Mouse (Mus musculus): ENCODE results near the gene Cpvl. TPM values are rescaled to one million over a fixed set of nuclear protein-coding genes. Genes with fewer than 3 reads are reported as not detected.
A peak's percentile ranks its signal among the peaks of the same experiment; 100 is the strongest.

Cpvl gene
- polyA plus RNA-seq, 1 experiment from 2014 or later, result 0.24 TPM

- WGBS, result 94% methylated on average over 6 of the region's 6 CpGs
- Histone ChIP-seq H3K27me3 (replicated peaks; ENCODE audit: control insufficient read depth, insufficient read depth, low read length) (no peaks in the 10 kb centered on the region), H3K9ac (ENCODE audit: low read depth, low read length) (no peak overlapping the region), H3K4me1 (ENCODE audit: control insufficient read depth, insufficient read depth, low read depth, low read length) (no peaks in the 10 kb centered on the region), H3K9me3 (ENCODE audit: control insufficient read depth, low read length) (no peaks in the 10 kb centered on the region), H3K27ac (ENCODE audit: low read depth, low read length) (no peak overlapping the region), H3K4me2 (ENCODE audit: low read length) (no peak overlapping the region), H3K36me3 (ENCODE audit: control insufficient read depth, insufficient read depth, low read length) (no peaks in the 10 kb centered on the region), H3K4me3 (ENCODE audit: low read length) (no peak overlapping the region)
- ATAC-seq, result no peak
These were observed 81.3 kb downstream of the Cpvl start for GRCm38 (mm10) chr6:53897126-53897525.

- no peaks in the 10 kb centered on the region for H3K4me1 ChIP-seq (ENCODE audit: control insufficient read depth, insufficient read depth, low read depth, low read length)
- no peak overlapping the region for H3K9ac ChIP-seq (ENCODE audit: low read depth, low read length)
- H3K27ac ChIP-seq (ENCODE audit: low read depth, low read length), result no peak overlapping the region
- 75% methylated on average over 3 of the region's 3 CpGs for WGBS
- no peak overlapping the region for H3K4me3 ChIP-seq (ENCODE audit: low read length)
- no peaks in the 10 kb centered on the region for H3K27me3 ChIP-seq (replicated peaks; ENCODE audit: control insufficient read depth, insufficient read depth, low read length)
- ATAC-seq, result no peak
- no peak overlapping the region for H3K4me2 ChIP-seq (ENCODE audit: low read length)
- H3K36me3 ChIP-seq (ENCODE audit: control insufficient read depth, insufficient read depth, low read length), result no peaks in the 10 kb centered on the region
- H3K9me3 ChIP-seq (ENCODE audit: control insufficient read depth, low read length), result no peaks in the 10 kb centered on the region
These were observed 84.7 kb downstream of the Cpvl start for GRCm38 (mm10) chr6:53893731-53894130.

GRCm38 (mm10) chr6:53891109-53891508, 87.4 kb downstream of the Cpvl start:
- Histone ChIP-seq H3K9ac (ENCODE audit: low read depth, low read length) (no peak overlapping the region), H3K27me3 (replicated peaks; ENCODE audit: control insufficient read depth, insufficient read depth, low read length) (no peaks in the 10 kb centered on the region), H3K9me3 (ENCODE audit: control insufficient read depth, low read length) (no peaks in the 10 kb centered on the region), H3K4me1 (ENCODE audit: control insufficient read depth, insufficient read depth, low read depth, low read length) (no peaks in the 10 kb centered on the region), H3K27ac (ENCODE audit: low read depth, low read length) (no peak overlapping the region), H3K4me3 (ENCODE audit: low read length) (no peak overlapping the region), H3K36me3 (ENCODE audit: control insufficient read depth, insufficient read depth, low read length) (no peaks in the 10 kb centered on the region), H3K4me2 (ENCODE audit: low read length) (no peak overlapping the region)
- ATAC-seq, result no peak
- 68% methylated on average over 3 of the region's 3 CpGs for WGBS

- ATAC-seq, result peak; percentile 63; the same call in 1 of the 2 replicates
- Histone ChIP-seq H3K9me3 (ENCODE audit: control insufficient read depth, low read length) (no peaks in the 10 kb centered on the region), H3K4me2 (ENCODE audit: low read length) (no peak overlapping the region), H3K9ac (ENCODE audit: low read depth, low read length) (no peak overlapping the region), H3K36me3 (ENCODE audit: control insufficient read depth, insufficient read depth, low read length) (no peaks in the 10 kb centered on the region), H3K4me1 (ENCODE audit: control insufficient read depth, insufficient read depth, low read depth, low read length) (peaks cover 15% of the 10 kb centered on the region), H3K27me3 (replicated peaks; ENCODE audit: control insufficient read depth, insufficient read depth, low read length) (no peaks in the 10 kb centered on the region), H3K27ac (ENCODE audit: low read depth, low read length) (no peak overlapping the region), H3K4me3 (ENCODE audit: low read length) (no peak overlapping the region)
- 63% methylated on average over 4 of the region's 4 CpGs for WGBS
These were observed 93.5 kb downstream of the Cpvl start for GRCm38 (mm10) chr6:53884931-53885330.

GRCm38 (mm10) chr6:53884496-53884895, 94.0 kb downstream of the Cpvl start:
- no peak overlapping the region for H3K9ac ChIP-seq (ENCODE audit: low read depth, low read length)
- no peak overlapping the region for H3K4me2 ChIP-seq (ENCODE audit: low read length)
- H3K27me3 ChIP-seq (replicated peaks; ENCODE audit: control insufficient read depth, insufficient read depth, low read length), result no peaks in the 10 kb centered on the region
- H3K4me3 ChIP-seq (ENCODE audit: low read length), result no peak overlapping the region
- H3K9me3 ChIP-seq (ENCODE audit: control insufficient read depth, low read length), result no peaks in the 10 kb centered on the region
- peaks cover 15% of the 10 kb centered on the region for H3K4me1 ChIP-seq (ENCODE audit: control insufficient read depth, insufficient read depth, low read depth, low read length)
- H3K27ac ChIP-seq (ENCODE audit: low read depth, low read length), result no peak overlapping the region
- ATAC-seq, result no peak
- H3K36me3 ChIP-seq (ENCODE audit: control insufficient read depth, insufficient read depth, low read length), result no peaks in the 10 kb centered on the region
- WGBS, result 90% methylated on average over 8 of the region's 8 CpGs

- Histone ChIP-seq H3K27me3 (replicated peaks; ENCODE audit: control insufficient read depth, insufficient read depth, low read length) (no peaks in the 10 kb centered on the region), H3K36me3 (ENCODE audit: control insufficient read depth, insufficient read depth, low read length) (no peaks in the 10 kb centered on the region), H3K4me1 (ENCODE audit: control insufficient read depth, insufficient read depth, low read depth, low read length) (peaks cover 15% of the 10 kb centered on the region), H3K27ac (ENCODE audit: low read depth, low read length) (no peak overlapping the region), H3K9me3 (ENCODE audit: control insufficient read depth, low read length) (no peaks in the 10 kb centered on the region), H3K4me3 (ENCODE audit: low read length) (no peak overlapping the region), H3K4me2 (ENCODE audit: low read length) (no peak overlapping the region), H3K9ac (ENCODE audit: low read depth, low read length) (no peak overlapping the region)
- WGBS, result 86% methylated on average over 7 of the region's 7 CpGs
- no peak for ATAC-seq
These were observed 95.1 kb downstream of the Cpvl start for GRCm38 (mm10) chr6:53883405-53883804.

GRCm38 (mm10) chr6:53881623-53882022, 96.8 kb downstream of the Cpvl start:
- Histone ChIP-seq H3K4me1 (ENCODE audit: control insufficient read depth, insufficient read depth, low read depth, low read length) (peaks cover 15% of the 10 kb centered on the region), H3K9ac (ENCODE audit: low read depth, low read length) (no peak overlapping the region), H3K4me2 (ENCODE audit: low read length) (peak overlapping the region; percentile 58), H3K27ac (ENCODE audit: low read depth, low read length) (no peak overlapping the region), H3K36me3 (ENCODE audit: control insufficient read depth, insufficient read depth, low read length) (no peaks in the 10 kb centered on the region), H3K4me3 (ENCODE audit: low read length) (no peak overlapping the region), H3K9me3 (ENCODE audit: control insufficient read depth, low read length) (no peaks in the 10 kb centered on the region), H3K27me3 (replicated peaks; ENCODE audit: control insufficient read depth, insufficient read depth, low read length) (no peaks in the 10 kb centered on the region)
- 13% methylated on average over 10 of the region's 10 CpGs for WGBS
- 0 out of 2 replicates have a peak, but pooled peaks have one; percentile 31 for ATAC-seq

GRCm38 (mm10) chr6:53881235-53881606, 97.2 kb downstream of the Cpvl start:
- Histone ChIP-seq H3K9ac (ENCODE audit: low read depth, low read length) (peak overlapping the region; percentile 54), H3K9me3 (ENCODE audit: control insufficient read depth, low read length) (no peaks in the 10 kb centered on the region), H3K4me3 (ENCODE audit: low read length) (peak overlapping the region; percentile 29), H3K27ac (ENCODE audit: low read depth, low read length) (peak overlapping the region; percentile 76), H3K4me1 (ENCODE audit: control insufficient read depth, insufficient read depth, low read depth, low read length) (peaks cover 15% of the 10 kb centered on the region), H3K36me3 (ENCODE audit: control insufficient read depth, insufficient read depth, low read length) (no peaks in the 10 kb centered on the region), H3K4me2 (ENCODE audit: low read length) (peak overlapping the region; percentile 58), H3K27me3 (replicated peaks; ENCODE audit: control insufficient read depth, insufficient read depth, low read length) (no peaks in the 10 kb centered on the region)
- WGBS, result 30% methylated on average over 4 of the region's 5 CpGs
- ATAC-seq, result peak; percentile 10; the same call in 1 of the 2 replicates

- no peaks in the 10 kb centered on the region for H3K36me3 ChIP-seq (ENCODE audit: control insufficient read depth, insufficient read depth, low read length)
- 5% methylated on average over 14 of the region's 14 CpGs for WGBS
These were observed 97.8 kb downstream of the Cpvl start for GRCm38 (mm10) chr6:53880530-53881234.

More at GRCm38 (mm10) chr6:53880530-53881234, 97.8 kb downstream of the Cpvl start:
- Histone ChIP-seq H3K4me1 (ENCODE audit: control insufficient read depth, insufficient read depth, low read depth, low read length) (peaks cover 15% of the 10 kb centered on the region), H3K27me3 (replicated peaks; ENCODE audit: control insufficient read depth, insufficient read depth, low read length) (no peaks in the 10 kb centered on the region), H3K9ac (ENCODE audit: low read depth, low read length) (peak overlapping the region; percentile 54), H3K4me2 (ENCODE audit: low read length) (peak overlapping the region; percentile 58), H3K9me3 (ENCODE audit: control insufficient read depth, low read length) (no peaks in the 10 kb centered on the region), H3K4me3 (ENCODE audit: low read length) (peak overlapping the region; percentile 29), H3K27ac (ENCODE audit: low read depth, low read length) (peak overlapping the region; percentile 76)
- ATAC-seq, result peak; percentile 77

Measured in hindbrain, embryonic 16.5 days (tissue).